Mouse (Mus musculus) gonadal fat pad, adult 2 months (tissue): ENCODE measurements around the gene Rnf180. TPM values are rescaled to one million over a fixed set of nuclear protein-coding genes. Genes with fewer than 3 reads are reported as not detected.
A peak's percentile ranks its signal among the peaks of the same experiment; 100 is the strongest.

ENCODE experiments used
- DNase-seq: peaks from one replicate; pipeline ENCODE4 v3.0.0-alpha.2; 2012; ENCODE audit warnings: low read depth
- polyA plus RNA-seq: library from polyadenylated mRNA; depleted of rRNA; stranded (reverse); fragments of >200 nt; gene quantifications from 2 replicates; pipeline ENCODE4 v1.2.3, GENCODE M21; 2012; rRNA removed

Rnf180 gene
- polyA plus RNA-seq, 1 experiment, result 32.0 TPM

GRCm38 (mm10) chr13:105132776-105133175 lies 161.8 kb downstream of the Rnf180 start:
- no peak for DNase-seq

GRCm38 (mm10) chr13:105132370-105132769 lies 162.2 kb downstream of the Rnf180 start:
- no peak for DNase-seq

- DNase-seq, result no peak
Measured at GRCm38 (mm10) chr13:105130080-105130479, 164.5 kb downstream of the Rnf180 start.

GRCm38 (mm10) chr13:105122092-105122491 lies 172.5 kb downstream of the Rnf180 start:
- DNase-seq, result no peak

DNA sequence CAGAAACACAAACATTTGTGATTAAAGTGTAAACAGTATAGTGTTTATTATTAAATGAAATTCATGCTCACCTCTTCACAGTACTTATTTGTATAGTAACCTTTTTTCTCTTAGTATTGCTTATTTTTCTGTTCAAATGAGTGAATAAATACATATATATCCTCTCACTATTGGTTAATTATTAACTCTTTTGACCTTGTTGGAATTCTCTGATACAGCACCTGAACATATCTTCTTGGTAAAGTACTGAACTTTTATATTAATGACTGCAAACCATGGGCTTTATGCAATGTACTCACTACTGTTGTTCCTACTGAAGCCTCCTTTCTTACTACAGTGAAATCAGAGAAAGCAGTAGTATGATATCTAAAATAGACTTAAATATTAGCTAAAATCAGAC lies 173.0 kb downstream of the Rnf180 start:
- DNase-seq, result no peak

- no peak for DNase-seq
Measured at GRCm38 (mm10) chr13:105111599-105111998, 183.0 kb downstream of the Rnf180 start.

GRCm38 (mm10) chr13:105104385-105104784 lies 190.2 kb downstream of the Rnf180 start:
- no peak for DNase-seq

DNA sequence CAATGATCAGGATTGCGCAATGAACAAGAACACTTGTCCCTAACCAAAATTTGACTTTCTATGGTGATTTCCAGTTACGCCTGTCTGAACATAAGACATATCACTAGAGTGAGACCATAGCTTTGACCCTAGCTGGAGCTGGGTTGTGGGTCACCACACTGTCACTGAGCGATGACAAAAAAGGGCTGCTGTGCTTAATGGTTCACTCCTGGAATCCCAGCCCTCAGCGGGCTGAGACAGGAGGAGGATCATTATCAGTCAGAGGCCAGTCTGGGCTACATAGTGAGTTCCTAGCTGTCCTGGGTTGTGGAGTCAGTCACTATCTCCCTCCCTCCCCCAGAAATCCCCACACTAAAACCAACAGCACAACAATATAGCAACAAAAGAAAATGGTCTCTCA lies 193.9 kb downstream of the Rnf180 start:
- no peak for DNase-seq

- no peak for DNase-seq
Measured at GRCm38 (mm10) chr13:105096316-105096715, 198.3 kb downstream of the Rnf180 start.

- peak; percentile 33 for DNase-seq
Measured at GRCm38 (mm10) chr13:105089276-105089675, 205.3 kb downstream of the Rnf180 start.

GRCm38 (mm10) chr13:105081862-105082261 lies 212.8 kb downstream of the Rnf180 start, which contains the start of gene 4933425L06Rik:
Gene 4933425L06Rik, plus strand, starts transcription at chr13:105082122.
- DNase-seq, result no peak

Other genes with a start within 250 kb of the Rnf180 start
- gene Rgs7bp, start 239.9 kb downstream of the Rnf180 start, polyA plus RNA-seq, result 1.9 and 2.1 TPM in 2 replicates
- not detected in 2 replicates for gene 4933425L06Rik, start 212.7 kb downstream of the Rnf180 start, polyA plus RNA-seq
- 0.14 and 0.20 TPM in 2 replicates for gene Htr1a, start 148.8 kb upstream of the Rnf180 start, polyA plus RNA-seq